Mouse (Mus musculus) cerebellum, postnatal 4 days (tissue): ENCODE measurements around the gene A630001G21Rik.

Experiments used
- DNase-seq, 2 experiments: peaks; one replicate each; pipeline ENCODE4 v3.0.0; 2022; ENCODE audit warnings: low spot score in 2 of 2, mixed read lengths in 1 of 2

The A630001G21Rik gene

DNA sequence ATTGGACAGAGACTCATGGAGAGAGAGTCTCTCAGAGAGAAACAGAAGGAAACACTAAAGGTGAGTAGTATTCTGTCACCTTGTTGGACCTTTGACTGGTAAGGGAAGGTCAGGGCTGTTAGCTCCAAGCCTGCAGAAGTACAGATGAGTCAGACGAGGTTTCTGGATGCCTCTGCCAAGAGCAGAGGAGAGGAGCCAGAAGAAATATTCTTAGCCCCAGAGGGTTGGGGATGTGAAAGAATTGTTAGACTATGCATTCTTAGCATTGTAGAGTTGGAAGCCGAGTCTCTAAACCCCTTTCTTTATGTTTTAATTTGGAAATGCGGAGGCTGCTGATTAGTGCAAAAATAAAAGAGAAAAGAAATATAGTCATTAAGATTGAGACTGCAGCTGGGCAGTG is 6.5 kb downstream of the A630001G21Rik start:
- no peak for DNase-seq

DNA sequence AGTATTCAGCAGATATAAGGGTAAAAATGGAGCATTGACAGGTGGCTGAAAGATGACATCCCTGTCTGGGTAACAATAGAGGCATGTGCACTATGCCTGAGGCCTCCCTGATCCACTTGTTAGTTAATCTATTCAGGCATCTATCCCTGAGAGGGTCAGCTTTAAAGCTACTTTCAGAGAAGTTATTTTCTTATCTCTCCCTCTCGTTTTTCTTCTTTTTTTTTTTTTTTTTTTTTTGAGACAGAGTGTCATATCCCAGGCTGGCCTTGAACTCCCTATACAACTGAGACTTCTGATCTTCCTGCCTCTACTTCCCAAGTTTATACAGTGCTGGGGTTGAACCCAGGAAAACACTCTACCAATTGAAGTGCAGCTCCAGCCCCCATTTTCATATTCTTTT is 10.7 kb downstream of the A630001G21Rik start:
- no peak for DNase-seq

DNA sequence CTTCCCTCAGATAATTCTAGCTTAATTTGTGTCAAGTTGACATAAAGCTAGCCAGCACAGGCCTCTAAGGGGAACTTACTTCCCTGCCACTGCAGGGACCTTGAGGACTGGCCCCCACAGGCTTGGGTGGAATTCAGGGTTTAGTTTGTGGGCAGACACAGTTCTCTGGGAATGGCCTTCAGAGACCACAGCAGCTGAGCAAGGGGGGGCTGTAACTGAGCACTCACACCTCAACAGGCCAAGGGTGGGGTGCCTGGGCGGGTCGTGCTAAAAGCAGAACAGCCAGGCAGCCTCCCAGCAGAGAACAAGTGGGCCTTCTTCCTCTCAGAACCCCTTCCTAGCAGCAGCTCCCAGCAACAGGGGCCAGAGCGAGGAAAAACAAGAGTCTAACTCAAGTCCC is 12.3 kb downstream of the A630001G21Rik start:
- DNase-seq, result no peak

DNA sequence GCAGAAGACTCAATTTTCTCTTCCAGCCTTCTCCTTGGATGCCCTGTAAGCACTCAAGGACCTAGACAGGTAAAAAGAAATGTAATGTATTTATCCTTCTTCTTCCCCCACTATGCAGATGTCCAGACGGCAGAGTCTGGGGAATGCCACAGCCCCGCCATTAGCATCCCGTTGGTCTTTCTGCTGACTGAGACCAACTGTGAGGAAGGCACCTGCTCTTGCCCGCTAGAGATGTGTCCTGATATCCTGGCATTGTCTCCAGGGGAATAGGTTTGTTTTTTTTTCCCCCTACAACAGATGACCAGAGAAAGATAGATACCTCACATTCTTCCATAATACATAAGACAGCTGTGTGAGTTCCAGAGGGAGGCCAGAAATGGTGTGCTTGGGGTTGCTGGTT is 14.2 kb downstream of the A630001G21Rik start:
- DNase-seq, result no peak

DNA sequence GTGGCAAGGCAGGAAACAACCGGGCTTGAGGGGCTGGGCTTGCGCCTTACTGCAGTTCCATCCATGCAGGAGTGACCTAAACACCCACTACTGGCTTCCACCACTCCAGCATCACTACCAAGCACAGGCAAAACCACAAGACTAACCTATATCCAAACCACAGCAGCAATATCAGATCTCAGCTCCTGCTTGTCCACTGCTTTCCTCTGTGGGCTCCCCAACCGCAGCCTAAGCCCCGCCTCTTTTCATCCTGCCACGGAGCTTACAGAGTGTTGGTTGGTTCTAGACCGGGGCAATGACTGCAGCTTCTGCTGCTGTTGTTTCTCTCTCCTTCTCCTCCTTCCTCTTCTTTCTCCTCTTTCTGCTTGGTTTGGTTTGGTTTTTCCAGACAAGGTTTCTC is 15.1 kb downstream of the A630001G21Rik start:
- DNase-seq, result no peak

DNA sequence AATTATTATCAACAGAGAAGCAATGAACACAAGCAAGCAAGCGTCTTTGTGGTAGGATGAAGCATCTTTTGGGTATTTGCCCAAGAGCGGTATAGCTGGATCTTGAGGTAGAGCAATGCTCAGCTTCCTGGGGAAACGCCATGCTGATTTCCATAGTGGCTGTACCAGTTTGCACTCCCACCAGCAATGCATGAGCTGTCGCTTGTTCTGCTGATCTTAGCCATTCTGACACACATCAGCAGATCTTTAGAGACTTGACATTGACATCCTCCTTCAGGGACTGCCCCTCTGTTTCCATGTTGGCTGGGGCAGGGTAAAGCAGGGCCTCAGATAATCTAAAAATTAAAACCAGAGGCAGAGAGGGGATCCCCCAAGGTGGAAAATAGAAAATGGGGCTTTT is 16.8 kb downstream of the A630001G21Rik start:
- DNase-seq, result no peak

DNA sequence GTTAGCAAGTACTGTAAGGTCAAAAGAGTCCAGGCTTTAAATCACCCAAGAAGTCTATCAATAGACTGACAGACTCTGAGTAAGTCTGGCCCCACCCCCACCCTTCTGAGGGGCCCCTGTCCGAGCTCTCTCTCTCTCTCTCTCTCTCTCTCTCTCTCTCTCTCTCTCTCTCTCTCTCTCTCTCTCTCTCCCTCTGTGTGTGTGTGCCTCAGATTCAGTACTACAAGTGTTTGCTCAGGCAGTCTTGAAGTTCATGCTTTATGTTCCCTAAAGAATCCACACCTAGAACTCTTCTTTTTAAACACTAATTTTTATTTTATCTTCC is 19.5 kb downstream of the A630001G21Rik start:
- no peak for DNase-seq

DNA sequence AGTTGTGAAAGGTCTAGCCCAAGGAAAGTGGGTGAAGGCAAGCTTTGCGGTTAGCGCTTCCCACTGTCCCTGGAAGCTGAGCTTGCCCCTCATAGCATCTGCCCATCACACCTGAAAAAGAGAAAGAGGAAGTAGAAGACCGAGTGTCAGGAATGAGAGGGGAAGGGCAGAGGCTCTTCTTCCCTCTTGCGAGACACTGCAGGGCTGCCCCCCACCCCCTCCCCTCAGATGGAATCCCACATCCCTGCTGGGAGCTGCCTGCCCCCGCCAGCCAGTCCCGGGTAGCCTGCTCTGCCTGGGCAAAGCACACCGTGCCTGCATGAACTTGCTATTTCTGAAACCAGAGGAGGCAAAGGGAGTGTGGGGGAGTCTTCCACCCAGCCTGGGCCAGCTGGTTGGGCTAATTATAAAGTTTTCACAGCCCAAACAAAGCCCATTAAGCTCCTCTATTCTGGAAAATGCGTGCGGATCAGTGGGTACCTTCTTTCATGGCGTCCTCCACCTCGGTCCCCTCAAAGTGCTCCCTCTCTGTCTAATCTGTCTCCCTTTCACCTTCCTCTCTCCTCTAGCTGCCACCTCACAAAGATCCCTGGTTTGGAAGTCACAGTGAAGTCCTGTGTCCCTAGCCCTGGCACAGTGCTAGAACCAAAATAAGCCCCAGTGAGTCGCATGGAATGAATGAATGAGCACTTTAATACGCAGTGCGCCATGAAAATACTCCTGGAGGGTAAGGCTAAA is 20.0 kb downstream of the A630001G21Rik start:
- DNase-seq, result no peak

DNA sequence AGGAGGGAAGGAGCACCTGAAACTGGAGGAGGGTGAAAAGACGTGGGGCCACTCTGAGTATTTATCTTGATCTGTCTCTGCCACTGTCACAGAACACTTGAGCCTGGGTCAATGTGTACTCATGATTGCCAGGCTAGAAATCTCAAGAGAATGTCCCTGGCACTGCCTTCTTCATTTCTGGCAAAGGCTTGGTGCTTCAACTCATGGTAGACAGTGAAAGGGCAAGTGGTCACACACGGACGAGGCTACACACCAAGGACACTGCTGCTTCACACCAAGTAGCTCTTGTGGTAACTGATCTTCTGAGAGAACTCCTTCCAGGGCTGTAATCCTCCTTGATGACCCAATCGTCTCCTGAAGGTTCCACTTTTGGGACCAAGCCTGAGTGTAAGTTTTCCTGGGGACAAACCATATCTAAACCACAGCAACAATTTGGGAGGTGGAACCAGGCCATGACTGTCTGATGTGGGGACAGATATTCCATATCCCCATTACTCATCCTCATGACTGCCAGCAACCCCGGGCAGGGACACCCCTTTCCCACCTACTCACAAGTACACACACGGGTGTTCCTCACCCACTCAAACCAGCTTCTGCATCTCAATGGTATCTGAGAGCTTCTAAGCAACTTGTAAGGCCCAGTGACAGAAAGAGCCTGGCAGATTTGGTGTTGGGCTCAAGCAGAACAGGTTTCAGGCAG is 20.8 kb downstream of the A630001G21Rik start:
- DNase-seq, result no peak

DNA sequence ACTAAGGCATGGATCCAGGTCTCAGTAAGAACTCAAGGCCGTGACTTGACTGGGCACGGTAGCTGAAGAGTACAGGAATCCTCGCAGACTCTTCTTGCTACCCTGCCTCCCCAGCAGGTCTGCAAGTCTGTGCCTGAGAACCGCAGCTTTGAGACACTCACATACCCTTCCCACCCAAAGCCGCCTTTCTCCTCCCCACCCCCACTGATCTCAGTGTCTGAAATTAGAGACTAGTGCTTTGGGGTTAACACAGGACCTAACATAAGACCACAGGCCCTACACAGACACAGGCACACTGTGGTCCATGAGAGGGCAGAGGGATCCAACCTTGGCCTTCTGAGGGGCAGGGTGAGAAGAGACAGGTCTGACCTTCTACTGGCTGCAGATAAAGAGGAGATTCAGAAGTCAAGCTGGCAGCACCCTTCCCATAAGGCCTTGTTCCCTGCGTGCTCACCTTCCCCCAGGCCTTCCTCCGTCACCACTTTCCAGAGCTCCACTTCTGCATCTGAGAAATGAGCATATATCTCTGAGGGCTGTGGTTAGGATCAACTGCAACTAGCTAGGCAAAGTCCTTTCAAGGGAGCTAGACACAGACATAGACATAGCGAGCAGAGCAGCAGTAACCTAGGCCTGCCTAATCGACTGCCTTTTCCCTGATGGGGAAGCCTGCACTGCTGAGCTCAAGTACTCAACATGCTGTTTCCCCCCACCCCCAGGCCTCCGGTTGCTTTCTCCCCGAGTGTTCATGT is 26.3 kb downstream of the A630001G21Rik start:
- DNase-seq, result no peak

DNA sequence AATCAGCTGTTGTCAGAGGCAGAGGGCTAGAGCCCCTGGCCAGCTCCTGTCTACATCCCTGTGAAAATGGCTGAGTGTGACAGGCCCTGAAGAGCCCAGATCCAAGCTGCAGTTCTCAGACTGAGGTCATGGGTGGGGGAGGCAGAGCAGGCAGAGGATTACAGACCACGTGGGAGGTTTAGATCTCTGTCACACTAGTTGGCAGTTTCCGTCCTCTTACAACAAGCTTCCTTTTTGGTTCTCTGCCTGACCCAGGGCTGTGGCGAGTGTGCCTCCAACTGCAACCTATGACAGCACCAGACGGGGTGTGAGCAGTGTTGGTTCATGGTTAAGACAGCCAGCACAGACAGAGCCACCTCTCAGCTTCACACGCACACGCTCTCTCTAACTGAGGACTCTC is 26.9 kb downstream of the A630001G21Rik start:
- no peak for DNase-seq

DNA sequence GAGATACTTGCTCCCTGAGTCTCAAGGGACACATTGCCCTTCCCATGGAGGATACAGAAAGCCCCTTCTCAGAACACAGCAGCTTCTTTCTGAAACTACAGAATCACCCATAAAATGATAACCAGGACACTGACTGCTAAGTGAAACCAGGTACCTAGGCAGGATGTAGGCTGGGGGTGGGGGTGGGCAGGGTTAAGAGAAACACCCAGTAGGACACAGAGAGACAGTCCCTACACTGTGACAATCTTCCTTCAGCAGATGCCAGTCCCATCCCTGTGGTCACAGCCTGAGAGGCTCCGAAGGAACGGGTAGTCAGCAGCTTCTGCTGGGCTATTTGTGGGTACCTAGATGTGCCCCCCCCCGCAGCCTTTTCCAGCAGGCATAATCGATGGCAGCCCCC is 27.8 kb downstream of the A630001G21Rik start:
- DNase-seq, result no peak

DNA sequence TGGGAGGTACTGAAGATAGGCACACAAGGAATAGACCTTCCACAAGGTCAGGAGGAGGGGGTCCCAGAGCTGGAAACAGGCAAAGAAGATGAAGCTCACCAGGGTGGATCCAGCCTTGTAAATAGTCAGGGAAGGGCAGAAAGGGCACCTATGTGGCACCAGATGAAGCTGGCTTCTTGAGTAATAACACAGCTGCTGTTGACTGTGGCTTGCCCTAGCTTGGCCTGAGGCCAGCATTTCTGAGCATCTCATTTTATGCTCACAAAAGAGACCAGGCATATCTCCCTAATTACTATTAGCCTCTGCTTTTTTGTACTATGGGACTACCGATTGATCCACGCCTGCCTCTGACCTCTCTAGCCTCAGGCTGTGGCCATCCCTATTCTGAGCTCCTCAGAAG is 28.6 kb downstream of the A630001G21Rik start:
- DNase-seq, result no peak

DNA sequence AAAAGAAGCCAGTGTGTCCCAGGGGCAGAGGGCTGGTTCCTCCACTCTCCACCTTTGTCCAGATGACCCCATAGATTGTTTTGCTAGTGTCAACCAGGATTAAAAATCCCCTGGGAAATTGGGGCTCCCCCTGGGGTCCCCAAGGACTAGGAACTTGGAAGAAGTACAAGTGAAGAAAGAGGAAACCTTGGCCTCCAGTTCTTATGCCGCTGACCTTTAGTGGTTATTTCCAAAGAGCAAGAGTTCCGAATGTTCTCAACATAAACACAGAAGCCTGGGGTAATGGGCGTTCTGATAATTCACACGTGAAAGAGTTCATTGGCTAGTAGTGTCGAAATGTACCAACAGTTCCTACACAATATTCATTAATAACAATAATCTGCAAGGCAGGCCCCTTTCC is 31.9 kb downstream of the A630001G21Rik start:
- DNase-seq, result no peak

DNA sequence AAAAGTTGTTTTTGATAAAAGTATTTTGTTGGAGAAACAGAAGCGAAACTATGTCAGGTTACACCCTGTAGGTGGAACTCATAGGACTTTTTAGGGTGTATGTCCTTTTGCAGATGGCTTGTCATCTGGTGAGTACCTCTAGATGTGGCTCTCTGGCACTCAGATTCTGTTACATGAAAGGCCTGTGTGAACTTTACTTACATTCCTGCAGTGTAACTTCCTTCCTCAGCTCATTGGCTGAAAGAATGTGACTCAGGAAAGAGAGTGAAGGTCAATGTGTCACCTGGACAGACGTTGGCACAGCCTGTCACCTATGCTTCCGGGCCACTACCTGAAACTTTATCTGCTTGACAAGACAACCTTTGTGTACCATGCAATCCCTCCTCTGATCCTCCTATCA is 33.9 kb downstream of the A630001G21Rik start:
- no peak for DNase-seq

DNA sequence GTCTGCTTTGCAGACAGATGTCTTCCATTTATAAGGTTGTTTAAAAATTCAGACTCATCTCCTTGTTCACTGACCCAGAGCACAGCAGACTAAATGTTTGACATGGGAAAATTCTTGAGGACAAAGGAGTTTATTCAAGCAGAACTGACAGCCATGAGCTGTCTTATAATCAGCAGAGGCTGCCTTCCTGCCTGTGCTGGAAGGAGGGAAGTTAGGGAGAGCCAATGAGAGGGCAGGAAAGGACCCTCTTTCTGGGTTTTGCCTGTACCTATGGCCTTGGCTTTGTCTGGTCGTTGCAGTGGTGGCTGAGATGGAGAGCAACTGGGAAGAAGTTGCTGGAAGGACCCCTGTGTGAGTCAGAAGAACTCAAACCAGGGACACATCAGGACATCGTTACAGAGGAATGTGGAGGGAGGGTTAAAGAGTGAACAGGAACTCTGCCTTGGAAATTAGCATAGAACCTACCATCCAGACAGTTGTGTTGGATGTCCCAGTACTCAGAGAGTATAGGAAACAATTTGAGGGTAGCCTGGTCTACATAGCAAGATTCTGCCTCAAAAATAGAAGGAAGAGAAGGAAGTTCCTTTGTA is 35.4 kb downstream of the A630001G21Rik start:
- no peak for DNase-seq

DNA sequence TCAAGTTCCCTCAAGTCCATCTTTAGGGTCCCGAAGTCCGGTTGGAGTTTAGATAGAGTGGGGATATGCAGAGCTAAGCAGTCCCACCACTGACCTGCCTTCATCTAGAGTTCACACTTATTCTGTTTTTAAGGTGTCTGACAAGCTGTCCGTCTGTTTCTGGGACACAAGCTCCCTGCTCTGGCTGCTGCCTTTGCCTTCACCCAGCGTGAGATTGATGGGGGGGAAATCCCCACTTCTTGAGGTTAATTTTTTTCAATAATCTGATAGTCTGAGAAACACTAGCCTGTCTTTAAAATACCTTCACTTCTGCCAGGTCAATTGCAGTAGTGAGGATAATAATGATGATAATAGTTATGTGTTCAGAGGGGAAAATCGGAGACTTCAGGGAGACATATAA is 36.1 kb downstream of the A630001G21Rik start:
- no peak for DNase-seq

DNA sequence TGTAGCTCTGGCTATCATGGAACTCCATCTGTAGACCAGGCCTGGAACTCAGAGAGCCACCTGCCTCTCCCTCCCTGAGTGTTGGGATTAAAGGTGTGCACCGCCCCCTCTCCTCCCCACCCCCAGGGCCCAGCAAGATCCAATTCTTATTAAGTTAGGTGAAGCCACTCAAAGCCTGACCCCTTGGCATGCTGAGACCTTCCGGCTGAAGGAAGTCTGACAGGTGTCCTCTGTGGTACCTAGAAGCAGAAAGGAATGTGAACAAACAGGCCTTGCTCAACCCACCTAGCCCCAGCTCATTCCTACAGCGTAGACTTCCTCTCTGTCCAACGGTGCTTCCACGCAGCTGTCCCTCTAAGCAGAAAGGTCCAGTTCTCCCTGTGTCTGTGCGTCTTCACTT is 37.5 kb downstream of the A630001G21Rik start:
- DNase-seq, result no peak

DNA sequence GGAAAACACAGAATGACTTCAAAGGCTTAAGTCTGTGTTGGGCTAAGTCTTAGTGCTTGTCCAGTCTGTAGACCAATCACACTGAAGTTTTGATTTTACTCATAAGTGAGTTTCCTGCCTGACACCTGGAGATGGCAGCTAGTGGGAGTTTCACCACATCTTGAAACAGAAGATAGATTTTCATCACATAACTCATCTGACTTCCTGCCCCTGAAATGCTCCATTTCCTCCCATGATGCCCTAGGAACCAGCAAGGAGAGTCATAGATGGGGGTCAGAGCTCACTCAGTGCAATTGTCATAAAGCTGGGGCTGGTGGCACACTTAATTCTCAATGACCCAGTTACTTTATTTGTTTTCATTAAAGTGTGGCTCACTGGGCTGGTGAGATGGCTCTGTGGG is 38.6 kb downstream of the A630001G21Rik start:
- DNase-seq, result no peak

DNA sequence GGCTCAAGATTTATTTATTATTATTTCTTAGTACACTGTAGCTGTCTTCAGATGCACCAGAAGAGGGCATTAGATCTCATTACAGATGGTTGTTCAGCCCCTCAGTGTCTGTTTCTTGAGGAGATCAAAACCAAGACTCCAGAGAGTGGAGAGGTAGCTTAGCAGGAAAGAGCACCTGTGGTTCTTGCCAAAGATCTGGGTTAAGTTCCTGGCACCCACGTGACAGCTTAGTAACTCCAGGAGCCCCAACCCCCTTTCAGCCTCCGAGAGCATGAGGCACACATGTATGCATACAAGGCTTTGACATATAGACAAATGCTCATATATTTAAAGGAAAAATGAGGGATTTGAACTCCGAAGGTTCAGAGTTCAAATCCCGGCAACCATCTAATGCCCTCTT is 39.4 kb downstream of the A630001G21Rik start:
- no peak for DNase-seq

DNA sequence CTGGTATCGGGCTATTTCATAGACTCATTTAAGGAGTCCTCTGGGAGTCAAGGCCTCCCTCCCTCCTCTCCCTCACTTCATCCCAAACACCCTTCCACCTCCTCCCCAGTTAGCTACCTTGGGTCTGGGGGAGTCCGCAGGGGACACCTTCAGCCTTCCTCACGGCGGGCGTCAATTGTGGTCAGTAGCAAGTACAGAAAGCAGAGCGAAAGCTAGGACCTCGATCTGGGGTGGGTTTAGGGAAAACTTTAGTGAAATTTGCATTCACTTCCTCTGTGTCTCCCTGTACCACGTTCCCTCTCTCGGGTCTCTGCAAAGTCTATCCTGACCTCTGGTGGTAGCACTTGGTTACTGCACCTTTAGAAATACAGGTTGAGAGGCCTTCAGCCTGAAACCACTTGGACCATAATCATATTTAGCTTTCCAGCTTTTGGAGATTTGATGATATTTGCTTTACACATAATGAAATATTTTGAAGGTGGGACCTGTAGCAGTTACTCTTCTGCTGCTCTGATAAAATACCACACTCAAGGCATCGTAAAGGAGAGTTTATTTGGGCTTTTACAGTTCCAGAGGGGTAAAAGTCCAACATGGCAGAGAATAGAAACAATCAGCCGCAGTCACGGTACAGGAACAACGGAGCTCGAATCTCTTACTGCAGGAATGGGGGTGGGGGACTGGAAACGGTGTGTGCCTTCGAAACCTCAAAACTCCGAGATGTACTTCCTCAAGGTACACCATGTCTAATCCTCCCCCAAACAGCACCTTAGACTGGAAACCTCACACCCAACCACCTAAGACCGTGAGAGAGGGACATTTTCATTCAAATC is 41.9 kb downstream of the A630001G21Rik start:
- peak; percentile 49 to 79 for DNase-seq
